Mouse (Mus musculus): ENCODE data around the gene Il17rc. TPM values are rescaled to one million over a fixed set of nuclear protein-coding genes. Genes with fewer than 3 reads are reported as not detected.

Gene Il17rc
- polyA plus RNA-seq, 1 experiment from 2014 or later, result 1.6 TPM

DNA sequence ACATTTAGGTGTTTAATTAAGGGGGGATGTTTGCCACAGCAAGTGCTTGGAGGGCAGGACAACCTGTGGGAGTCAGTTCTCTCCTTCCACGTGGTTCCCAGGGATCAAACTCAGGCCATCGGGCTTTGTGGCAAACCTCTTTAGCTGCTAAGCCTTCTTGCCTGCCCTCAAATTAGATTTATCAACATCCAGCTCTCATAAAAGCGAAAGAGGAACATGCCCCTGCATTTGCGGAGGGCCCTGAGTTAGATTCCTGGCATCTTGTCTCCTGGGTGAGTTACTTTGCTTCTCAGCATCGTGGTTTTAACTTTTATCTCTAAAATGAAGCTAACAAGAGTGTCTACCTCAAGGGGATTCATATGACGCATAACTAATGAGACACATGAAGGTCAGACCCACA lies 28.1 kb downstream of the Il17rc start:
- Histone ChIP-seq H3K27ac (ENCODE audit: low read depth, low read length) (no peak overlapping the region), H3K4me1 (ENCODE audit: control insufficient read depth, insufficient read depth, low read length) (peaks cover 4% of the 10 kb centered on the region; the same call in 1 of the 2 replicates), H3K9me3 (ENCODE audit: control insufficient read depth, low read length) (no peaks in the 10 kb centered on the region), H3K9ac (replicated peaks; ENCODE audit: low read depth, low read length) (no peak overlapping the region), H3K4me3 (ENCODE audit: low read depth, low read length) (no peak overlapping the region), H3K27me3 (ENCODE audit: control insufficient read depth, insufficient read depth, low read length) (no peaks in the 10 kb centered on the region), H3K36me3 (ENCODE audit: control insufficient read depth, insufficient read depth, low read length) (no peaks in the 10 kb centered on the region), H3K4me2 (ENCODE audit: low read depth, low read length) (no peak overlapping the region)
- 81% methylated on average over 6 of the region's 6 CpGs for WGBS
- ATAC-seq (ENCODE audit: low read depth), result no peak

DNA sequence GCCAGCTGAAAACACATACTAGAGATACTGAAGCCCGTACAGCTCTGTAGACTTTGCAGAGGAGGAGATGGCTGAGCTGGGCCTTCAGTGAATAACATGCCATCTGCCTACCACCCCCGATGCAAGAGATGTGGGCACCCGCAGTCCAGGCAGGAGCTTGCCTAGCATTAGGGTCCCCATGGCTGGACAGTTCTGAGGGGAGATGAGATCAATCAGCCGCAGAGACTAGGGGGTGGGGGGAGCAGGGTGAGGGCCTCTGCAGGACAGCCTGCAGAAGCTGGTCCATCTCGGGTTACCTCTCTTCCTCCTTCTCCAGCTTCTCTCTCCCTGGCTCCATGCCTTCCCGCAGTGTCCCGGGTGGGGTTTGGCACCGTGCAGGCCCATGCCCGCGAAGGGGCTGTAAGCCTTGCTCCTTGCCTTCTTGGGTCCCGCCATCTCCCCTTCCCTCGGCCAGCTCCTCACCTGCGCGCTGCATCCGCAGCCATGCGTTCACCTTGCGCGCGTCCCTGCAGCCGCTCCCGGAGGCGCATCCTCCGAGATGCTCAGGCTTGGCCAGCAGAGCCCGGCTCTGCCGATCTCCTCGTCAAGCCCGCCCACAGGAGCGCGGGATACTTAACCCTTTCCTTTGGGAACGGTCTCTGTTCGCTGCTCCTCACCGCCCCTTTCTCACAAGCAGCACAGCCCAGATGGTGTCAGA lies 30.3 kb downstream of the Il17rc start, which contains the start of gene Prrt3:
Gene Prrt3, minus strand, starts transcription at position 544 of the 697 bp plus-strand sequence.
- Histone ChIP-seq H3K4me1 (ENCODE audit: control insufficient read depth, insufficient read depth, low read length) (peaks cover 4% of the 10 kb centered on the region; the same call in 1 of the 2 replicates), H3K27me3 (ENCODE audit: control insufficient read depth, insufficient read depth, low read length) (no peaks in the 10 kb centered on the region), H3K4me3 (ENCODE audit: low read depth, low read length) (peak within 1 kb of the TSS; percentile 46), H3K27ac (ENCODE audit: low read depth, low read length) (0 out of 2 replicates have a peak within 1 kb of the TSS, but pooled peaks have one; percentile 12), H3K9me3 (ENCODE audit: control insufficient read depth, low read length) (no peaks in the 10 kb centered on the region), H3K9ac (replicated peaks; ENCODE audit: low read depth, low read length) (peak within 1 kb of the TSS; percentile 43), H3K36me3 (ENCODE audit: control insufficient read depth, insufficient read depth, low read length) (no peaks in the 10 kb centered on the region), H3K4me2 (ENCODE audit: low read depth, low read length) (peak within 1 kb of the TSS; percentile 46)
- WGBS, result 1% methylated on average over 32 of the region's 32 CpGs
- peak; percentile 91 for ATAC-seq (ENCODE audit: low read depth)

GRCm38 (mm10) chr6:113502801-113503200 lies 31.6 kb downstream of the Il17rc start:
- 49% methylated on average over 2 of the region's 2 CpGs for WGBS
- Histone ChIP-seq H3K36me3 (ENCODE audit: control insufficient read depth, insufficient read depth, low read length) (no peaks in the 10 kb centered on the region), H3K4me1 (ENCODE audit: control insufficient read depth, insufficient read depth, low read length) (peaks cover 4% of the 10 kb centered on the region; the same call in 1 of the 2 replicates), H3K27me3 (ENCODE audit: control insufficient read depth, insufficient read depth, low read length) (no peaks in the 10 kb centered on the region), H3K9ac (replicated peaks; ENCODE audit: low read depth, low read length) (no peak overlapping the region), H3K9me3 (ENCODE audit: control insufficient read depth, low read length) (no peaks in the 10 kb centered on the region), H3K4me2 (ENCODE audit: low read depth, low read length) (peak overlapping the region; percentile 9; the same call in 1 of the 2 replicates), H3K27ac (ENCODE audit: low read depth, low read length) (no peak overlapping the region), H3K4me3 (ENCODE audit: low read depth, low read length) (no peak overlapping the region)
- no peak for ATAC-seq (ENCODE audit: low read depth)

- WGBS, result 83% methylated on average over 1 of the region's 1 CpGs
- Histone ChIP-seq H3K9ac (replicated peaks; ENCODE audit: low read depth, low read length) (no peak overlapping the region), H3K4me3 (ENCODE audit: low read depth, low read length) (no peak overlapping the region), H3K27ac (ENCODE audit: low read depth, low read length) (no peak overlapping the region), H3K4me2 (ENCODE audit: low read depth, low read length) (no peak overlapping the region), H3K4me1 (ENCODE audit: control insufficient read depth, insufficient read depth, low read length) (peaks cover 4% of the 10 kb centered on the region), H3K36me3 (ENCODE audit: control insufficient read depth, insufficient read depth, low read length) (no peaks in the 10 kb centered on the region), H3K9me3 (ENCODE audit: control insufficient read depth, low read length) (no peaks in the 10 kb centered on the region), H3K27me3 (ENCODE audit: control insufficient read depth, insufficient read depth, low read length) (no peaks in the 10 kb centered on the region)
- no peak for ATAC-seq (ENCODE audit: low read depth)
Measured at GRCm38 (mm10) chr6:113505689-113506088, 34.5 kb downstream of the Il17rc start.

GRCm38 (mm10) chr6:113507130-113507529 lies 35.9 kb downstream of the Il17rc start:
- no peak for ATAC-seq (ENCODE audit: low read depth)
- Histone ChIP-seq H3K27me3 (ENCODE audit: control insufficient read depth, insufficient read depth, low read length) (no peaks in the 10 kb centered on the region), H3K4me2 (ENCODE audit: low read depth, low read length) (no peak overlapping the region), H3K36me3 (ENCODE audit: control insufficient read depth, insufficient read depth, low read length) (no peaks in the 10 kb centered on the region), H3K4me1 (ENCODE audit: control insufficient read depth, insufficient read depth, low read length) (no peaks in the 10 kb centered on the region; the same call in 1 of the 2 replicates), H3K27ac (ENCODE audit: low read depth, low read length) (no peak overlapping the region), H3K9ac (replicated peaks; ENCODE audit: low read depth, low read length) (no peak overlapping the region), H3K9me3 (ENCODE audit: control insufficient read depth, low read length) (no peaks in the 10 kb centered on the region), H3K4me3 (ENCODE audit: low read depth, low read length) (no peak overlapping the region)

- Histone ChIP-seq H3K4me2 (ENCODE audit: low read depth, low read length) (no peak overlapping the region), H3K27me3 (ENCODE audit: control insufficient read depth, insufficient read depth, low read length) (no peaks in the 10 kb centered on the region), H3K36me3 (ENCODE audit: control insufficient read depth, insufficient read depth, low read length) (no peaks in the 10 kb centered on the region), H3K4me3 (ENCODE audit: low read depth, low read length) (no peak overlapping the region), H3K4me1 (ENCODE audit: control insufficient read depth, insufficient read depth, low read length) (no peaks in the 10 kb centered on the region; the same call in 1 of the 2 replicates), H3K27ac (ENCODE audit: low read depth, low read length) (no peak overlapping the region), H3K9ac (replicated peaks; ENCODE audit: low read depth, low read length) (no peak overlapping the region), H3K9me3 (ENCODE audit: control insufficient read depth, low read length) (no peaks in the 10 kb centered on the region)
- ATAC-seq (ENCODE audit: low read depth), result no peak
- 71% methylated on average over 7 of the region's 7 CpGs for WGBS
Measured at GRCm38 (mm10) chr6:113508272-113508946, 37.2 kb downstream of the Il17rc start.

GRCm38 (mm10) chr6:113508947-113509280 lies 37.7 kb downstream of the Il17rc start:
- no peaks in the 10 kb centered on the region for H3K27me3 ChIP-seq (ENCODE audit: control insufficient read depth, insufficient read depth, low read length)
- no peak overlapping the region for H3K4me2 ChIP-seq (ENCODE audit: low read depth, low read length)
- no peak overlapping the region for H3K9ac ChIP-seq (replicated peaks; ENCODE audit: low read depth, low read length)
- WGBS, result 46% methylated on average over 5 of the region's 5 CpGs
- H3K9me3 ChIP-seq (ENCODE audit: control insufficient read depth, low read length), result no peaks in the 10 kb centered on the region
- no peak overlapping the region for H3K27ac ChIP-seq (ENCODE audit: low read depth, low read length)
- no peak overlapping the region for H3K4me3 ChIP-seq (ENCODE audit: low read depth, low read length)
- no peaks in the 10 kb centered on the region; the same call in 1 of the 2 replicates for H3K4me1 ChIP-seq (ENCODE audit: control insufficient read depth, insufficient read depth, low read length)
- H3K36me3 ChIP-seq (ENCODE audit: control insufficient read depth, insufficient read depth, low read length), result no peaks in the 10 kb centered on the region
- ATAC-seq (ENCODE audit: low read depth), result no peak

GRCm38 (mm10) chr6:113513944-113514343 lies 42.7 kb downstream of the Il17rc start:
- Histone ChIP-seq H3K27ac (ENCODE audit: low read depth, low read length) (no peak overlapping the region), H3K27me3 (ENCODE audit: control insufficient read depth, insufficient read depth, low read length) (no peaks in the 10 kb centered on the region), H3K4me2 (ENCODE audit: low read depth, low read length) (no peak overlapping the region), H3K9me3 (ENCODE audit: control insufficient read depth, low read length) (no peaks in the 10 kb centered on the region), H3K4me1 (ENCODE audit: control insufficient read depth, insufficient read depth, low read length) (no peaks in the 10 kb centered on the region), H3K36me3 (ENCODE audit: control insufficient read depth, insufficient read depth, low read length) (peaks cover 31% of the 10 kb centered on the region), H3K9ac (replicated peaks; ENCODE audit: low read depth, low read length) (no peak overlapping the region), H3K4me3 (ENCODE audit: low read depth, low read length) (no peak overlapping the region)
- WGBS, result 88% methylated on average over 6 of the region's 6 CpGs
- ATAC-seq (ENCODE audit: low read depth), result no peak

DNA sequence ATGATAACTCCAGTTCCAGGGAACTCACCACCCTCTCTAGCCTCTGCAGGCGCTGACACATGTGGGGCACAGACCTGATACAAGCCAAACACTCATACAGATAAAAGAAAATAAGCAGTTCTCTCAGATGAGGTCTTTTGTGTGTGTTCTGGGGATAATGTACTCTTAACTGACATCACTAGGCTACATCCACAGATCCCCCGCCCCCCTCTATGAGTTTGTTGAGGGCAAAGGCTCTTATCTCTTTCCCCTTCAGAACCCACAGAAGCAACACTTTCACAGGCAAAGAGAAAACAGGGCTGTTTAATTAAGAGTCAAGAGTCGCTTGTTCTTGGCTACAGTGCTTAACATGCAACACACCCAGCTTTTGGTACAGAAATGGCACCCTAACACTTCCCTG lies 43.4 kb downstream of the Il17rc start:
- peaks cover 38% of the 10 kb centered on the region for H3K36me3 ChIP-seq (ENCODE audit: control insufficient read depth, insufficient read depth, low read length)
- no peaks in the 10 kb centered on the region for H3K4me1 ChIP-seq (ENCODE audit: control insufficient read depth, insufficient read depth, low read length)
- no peak overlapping the region for H3K4me2 ChIP-seq (ENCODE audit: low read depth, low read length)
- no peaks in the 10 kb centered on the region for H3K9me3 ChIP-seq (ENCODE audit: control insufficient read depth, low read length)
- no peaks in the 10 kb centered on the region for H3K27me3 ChIP-seq (ENCODE audit: control insufficient read depth, insufficient read depth, low read length)
- H3K27ac ChIP-seq (ENCODE audit: low read depth, low read length), result no peak overlapping the region
- 98% methylated on average over 3 of the region's 3 CpGs for WGBS
- H3K9ac ChIP-seq (replicated peaks; ENCODE audit: low read depth, low read length), result no peak overlapping the region
- no peak for ATAC-seq (ENCODE audit: low read depth)
- no peak overlapping the region for H3K4me3 ChIP-seq (ENCODE audit: low read depth, low read length)
